Mouse (Mus musculus) gastrocnemius, adult 2 months (tissue): Measurements from ENCODE around the gene Igfbpl1. TPM values are rescaled to one million over a fixed set of nuclear protein-coding genes. Genes with fewer than 3 reads are reported as not detected.

Experiments used
- DNase-seq: peaks from one replicate; pipeline ENCODE4 v3.0.0; 2022
- H3K27ac ChIP-seq: fragments of 200-600 bp; 2 replicates; pipeline ENCODE4 v1.8.1; 2022; ENCODE audit warnings: mild to moderate bottlenecking
- H3K4me3 ChIP-seq: fragments of 200-600 bp; 2 replicates; pipeline ENCODE4 v1.8.1; 2022; ENCODE audit warnings: mild to moderate bottlenecking, moderate library complexity
- CTCF ChIP-seq: fragments of 200-600 bp; IDR thresholded peaks from 2 replicates; pipeline ENCODE4 v1.8.1; 2022; ENCODE audit warnings: antibody characterized with exemption, mild to moderate bottlenecking, moderate library complexity
- intact Hi-C: fragments of 180-260 bp; cut with DNase I; formaldehyde crosslinking; loops from one replicate; pipeline ENCODE4 v1.15.1; 2025
- total RNA-seq, 2 experiments: library from RNA; stranded (reverse); gene quantifications; 2 replicates each; pipeline ENCODE4 v1.2.3; 2021

Gene Igfbpl1
- total RNA-seq, 2 experiments from 2014 or later: not detected

- H3K4me3 ChIP-seq: no peak overlapping the region
- TF ChIP-seq CTCF: no peak
- no peak overlapping the region for H3K27ac ChIP-seq
- intact Hi-C loops: no loop called here
- DNase-seq: no peak
Observed at GRCm38 (mm10) chr4:45785959-45786358, 40.8 kb downstream of the Igfbpl1 start.

- intact Hi-C loops: no loop called here
- no peak overlapping the region for H3K4me3 ChIP-seq
- no peak for TF ChIP-seq CTCF
- no peak overlapping the region for H3K27ac ChIP-seq
- DNase-seq: no peak
Observed at GRCm38 (mm10) chr4:45783671-45784070, 43.1 kb downstream of the Igfbpl1 start.

- no peak overlapping the region for H3K4me3 ChIP-seq
- intact Hi-C loops: loop anchor here (5.0 kb wide), 1 partner anchor 354 kb away; no protein-coding TSS in a partner anchor
- DNase-seq: no peak
- H3K27ac ChIP-seq: no peak overlapping the region
- TF ChIP-seq CTCF: peak; percentile 63
Observed at GRCm38 (mm10) chr4:45771619-45772018, 55.1 kb downstream of the Igfbpl1 start.

- intact Hi-C loops: loop anchor here (5.0 kb wide), 1 partner anchor 354 kb away; no protein-coding TSS in a partner anchor
- no peak for TF ChIP-seq CTCF
- H3K4me3 ChIP-seq: no peak overlapping the region
- H3K27ac ChIP-seq: no peak overlapping the region
- DNase-seq: no peak
Observed at GRCm38 (mm10) chr4:45771173-45771572, 55.5 kb downstream of the Igfbpl1 start.

GRCm38 (mm10) chr4:45770638-45771033, 56.1 kb downstream of the Igfbpl1 start:
- no peak overlapping the region for H3K4me3 ChIP-seq
- no peak for DNase-seq
- intact Hi-C loops: loop anchor here (5.0 kb wide), 1 partner anchor 353 kb away; no protein-coding TSS in a partner anchor
- no peak for TF ChIP-seq CTCF
- no peak overlapping the region for H3K27ac ChIP-seq

- no peak overlapping the region for H3K27ac ChIP-seq
- no peak for TF ChIP-seq CTCF
- DNase-seq: no peak
- intact Hi-C loops: loop anchor here (5.0 kb wide), 1 partner anchor 353 kb away; no protein-coding TSS in a partner anchor
- no peak overlapping the region for H3K4me3 ChIP-seq
Observed at GRCm38 (mm10) chr4:45769791-45770637, 56.7 kb downstream of the Igfbpl1 start.

GRCm38 (mm10) chr4:45769141-45769540, 57.6 kb downstream of the Igfbpl1 start:
- TF ChIP-seq CTCF: no peak
- no peak for DNase-seq
- intact Hi-C loops: no loop called here
- no peak overlapping the region for H3K4me3 ChIP-seq
- no peak overlapping the region for H3K27ac ChIP-seq

GRCm38 (mm10) chr4:45767891-45768558, 58.7 kb downstream of the Igfbpl1 start:
- DNase-seq: no peak
- intact Hi-C loops: no loop called here
- no peak overlapping the region for H3K4me3 ChIP-seq
- H3K27ac ChIP-seq: no peak overlapping the region
- TF ChIP-seq CTCF: no peak

- H3K4me3 ChIP-seq: no peak overlapping the region
- intact Hi-C loops: no loop called here
- no peak for DNase-seq
- TF ChIP-seq CTCF: no peak
- no peak overlapping the region for H3K27ac ChIP-seq
Observed at GRCm38 (mm10) chr4:45766774-45767173, 59.9 kb downstream of the Igfbpl1 start.

- TF ChIP-seq CTCF: no peak
- H3K27ac ChIP-seq: no peak overlapping the region
- no peak overlapping the region for H3K4me3 ChIP-seq
- intact Hi-C loops: no loop called here
- DNase-seq: no peak
Observed at GRCm38 (mm10) chr4:45765565-45766201, 61.0 kb downstream of the Igfbpl1 start.

GRCm38 (mm10) chr4:45765121-45765564, 61.6 kb downstream of the Igfbpl1 start:
- intact Hi-C loops: no loop called here
- Histone ChIP-seq H3K27ac (no peak overlapping the region), H3K4me3 (no peak overlapping the region)
- no peak for DNase-seq
- no peak for TF ChIP-seq CTCF

- DNase-seq: no peak
- no peak for TF ChIP-seq CTCF
- Histone ChIP-seq H3K27ac (no peak overlapping the region), H3K4me3 (peak overlapping the region; percentile 59)
- intact Hi-C loops: no loop called here
Observed at GRCm38 (mm10) chr4:45764141-45764494, 62.6 kb downstream of the Igfbpl1 start.
